Mouse (Mus musculus) telencephalon, adult 2 months (tissue): Measurements from ENCODE around the gene E030018B13Rik.
A peak's percentile ranks its signal among the peaks of the same experiment; 100 is the strongest.

ENCODE experiments used
- DNase-seq: peaks from one replicate; pipeline ENCODE4 v3.0.0-alpha.2; 2011; ENCODE audit warnings: low read depth, low spot score

E030018B13Rik gene

DNA sequence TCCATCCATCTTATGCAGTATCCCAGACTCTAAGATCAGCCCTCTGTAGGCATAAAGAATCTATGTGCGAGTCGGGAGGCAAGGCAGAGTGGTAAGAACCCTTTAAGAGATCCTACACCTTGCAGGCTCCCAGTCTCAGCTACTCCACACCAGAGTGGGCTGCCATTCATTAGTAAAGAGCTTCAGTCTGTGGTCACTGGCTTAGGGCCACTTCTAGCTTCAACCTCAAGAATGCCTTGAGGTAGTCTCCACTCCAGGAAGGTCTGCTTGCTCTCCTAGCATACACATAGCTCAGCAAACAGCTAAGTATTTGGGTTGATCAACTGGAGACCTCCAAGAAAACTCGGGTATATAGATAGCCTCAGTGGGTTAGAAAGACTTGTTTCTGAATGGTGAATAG, 19.0 kb upstream of the E030018B13Rik start:
- no peak for DNase-seq

DNA sequence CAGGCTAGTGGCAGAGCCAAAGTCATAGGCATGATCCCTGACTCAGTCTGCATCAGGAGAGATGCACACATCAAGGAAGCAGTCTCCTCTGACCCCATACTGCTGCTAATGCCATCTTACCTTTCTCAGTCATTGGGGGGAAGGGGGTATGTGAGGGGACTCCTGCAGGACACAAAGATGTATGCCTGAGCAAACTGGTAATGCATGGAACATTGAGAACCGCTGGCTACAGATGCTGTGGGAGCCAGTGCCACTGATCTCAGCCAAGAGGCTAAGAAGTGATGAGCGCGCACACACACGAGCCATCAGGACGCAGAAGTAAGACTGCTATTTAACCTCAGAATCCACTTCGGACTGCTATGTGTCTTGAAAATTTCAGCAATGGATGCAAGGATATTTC, 18.5 kb upstream of the E030018B13Rik start:
- no peak for DNase-seq

DNA sequence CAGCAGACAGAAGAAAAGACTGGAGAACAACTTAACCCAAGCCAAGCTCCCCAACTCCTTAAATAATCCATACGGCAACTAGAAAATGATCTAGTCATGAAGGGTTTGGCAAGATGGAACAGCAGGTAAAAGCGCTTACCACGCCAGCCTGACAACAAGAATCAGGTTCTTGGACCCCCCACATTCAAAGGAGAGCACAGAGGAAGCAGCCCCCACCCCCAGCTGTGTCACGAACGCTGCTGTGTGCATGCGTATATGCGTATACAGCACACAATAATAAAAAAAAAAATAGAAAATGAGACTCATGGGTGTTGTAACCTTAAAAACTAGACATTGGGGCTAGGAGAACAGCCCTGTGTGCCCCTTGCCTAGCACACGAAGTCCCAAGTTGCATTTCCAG, 16.7 kb upstream of the E030018B13Rik start:
- DNase-seq = no peak

DNA sequence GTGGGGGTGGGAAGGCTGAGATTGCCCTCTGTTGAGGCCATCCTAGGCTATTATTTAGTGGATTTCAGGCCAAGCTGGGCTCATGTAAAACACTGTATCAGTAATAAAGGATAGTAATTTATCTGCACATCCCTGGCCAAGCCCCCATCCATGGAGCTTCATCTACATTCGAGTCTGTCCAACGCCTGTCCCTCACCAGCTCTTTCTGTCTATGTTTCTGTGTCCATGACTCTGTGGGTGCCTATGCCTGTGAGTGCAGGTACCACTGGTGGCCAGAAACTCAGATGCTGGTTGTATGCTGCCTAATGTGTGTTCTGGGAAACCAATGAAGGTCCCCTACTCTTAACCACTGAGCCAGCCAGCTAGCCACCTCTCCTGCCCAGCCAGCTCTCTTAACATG, 16.2 kb upstream of the E030018B13Rik start:
- no peak for DNase-seq

DNA sequence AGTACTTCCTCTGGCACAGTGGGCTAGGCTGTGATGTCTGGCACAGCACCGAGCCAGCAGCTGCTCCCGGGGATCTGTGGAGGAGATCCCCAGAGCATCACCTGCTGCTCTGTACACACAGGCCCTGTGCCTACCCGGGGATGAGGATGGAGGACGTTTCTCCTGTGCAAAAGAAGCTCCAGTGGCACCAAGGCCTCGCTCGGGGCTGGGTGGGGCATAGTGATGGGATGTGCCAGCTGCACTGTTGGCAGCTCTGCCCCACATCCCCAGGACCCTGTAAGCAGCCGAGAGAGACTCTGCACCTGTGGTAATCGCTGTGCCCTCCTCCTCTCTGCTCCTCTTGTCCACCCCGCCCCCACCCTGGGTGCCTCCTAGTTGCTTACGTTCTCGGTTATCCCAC, 15.3 kb upstream of the E030018B13Rik start:
- no peak for DNase-seq

DNA sequence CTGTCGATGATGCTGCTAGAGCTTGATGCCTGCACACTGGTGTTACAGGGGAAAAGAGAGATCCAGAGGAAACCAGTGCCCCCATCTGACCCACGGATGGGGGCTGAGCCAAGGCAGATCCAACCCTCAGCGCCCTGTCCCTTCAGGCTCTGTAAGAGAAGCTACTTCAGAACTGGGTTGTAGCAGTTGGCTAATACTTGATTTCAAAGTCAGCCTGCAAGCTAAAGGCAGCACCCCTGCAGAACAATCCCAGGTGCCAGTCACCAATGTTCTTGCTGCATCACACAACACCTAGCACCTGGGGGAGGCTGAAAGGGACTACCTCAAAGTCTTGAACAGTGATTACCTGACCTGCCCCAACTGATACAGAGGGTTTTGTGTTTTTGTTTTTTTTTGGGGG, 14.7 kb upstream of the E030018B13Rik start:
- no peak for DNase-seq

DNA sequence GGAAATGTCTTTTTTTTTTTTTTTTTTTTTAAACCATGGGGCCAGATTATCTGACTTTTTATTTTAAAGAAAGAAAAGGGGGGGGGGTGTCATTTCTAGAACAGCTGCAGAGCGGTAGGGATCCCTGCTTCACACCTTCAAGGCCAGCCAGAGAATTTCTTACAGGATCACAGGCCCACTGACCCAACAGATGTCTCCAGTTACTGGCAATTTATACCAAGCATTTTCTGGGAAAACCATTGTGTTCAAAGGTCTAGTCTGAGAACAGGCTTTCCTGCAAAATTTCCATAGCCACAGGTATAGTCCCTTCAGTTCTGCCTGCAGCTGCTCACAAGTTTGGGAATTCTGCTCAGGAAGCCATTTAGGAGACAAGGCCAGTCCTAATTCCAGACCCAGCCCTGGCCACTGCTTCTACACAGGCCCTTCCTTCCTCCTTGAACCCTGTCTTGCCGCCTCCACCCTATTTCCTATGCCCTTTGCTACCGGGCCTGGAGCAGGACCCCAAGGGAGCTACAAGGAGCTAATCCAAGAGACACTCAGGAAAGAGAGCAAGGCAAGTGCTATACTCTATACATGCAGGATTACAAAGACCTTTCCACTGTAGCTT, 13.9 kb upstream of the E030018B13Rik start:
- no peak for DNase-seq

DNA sequence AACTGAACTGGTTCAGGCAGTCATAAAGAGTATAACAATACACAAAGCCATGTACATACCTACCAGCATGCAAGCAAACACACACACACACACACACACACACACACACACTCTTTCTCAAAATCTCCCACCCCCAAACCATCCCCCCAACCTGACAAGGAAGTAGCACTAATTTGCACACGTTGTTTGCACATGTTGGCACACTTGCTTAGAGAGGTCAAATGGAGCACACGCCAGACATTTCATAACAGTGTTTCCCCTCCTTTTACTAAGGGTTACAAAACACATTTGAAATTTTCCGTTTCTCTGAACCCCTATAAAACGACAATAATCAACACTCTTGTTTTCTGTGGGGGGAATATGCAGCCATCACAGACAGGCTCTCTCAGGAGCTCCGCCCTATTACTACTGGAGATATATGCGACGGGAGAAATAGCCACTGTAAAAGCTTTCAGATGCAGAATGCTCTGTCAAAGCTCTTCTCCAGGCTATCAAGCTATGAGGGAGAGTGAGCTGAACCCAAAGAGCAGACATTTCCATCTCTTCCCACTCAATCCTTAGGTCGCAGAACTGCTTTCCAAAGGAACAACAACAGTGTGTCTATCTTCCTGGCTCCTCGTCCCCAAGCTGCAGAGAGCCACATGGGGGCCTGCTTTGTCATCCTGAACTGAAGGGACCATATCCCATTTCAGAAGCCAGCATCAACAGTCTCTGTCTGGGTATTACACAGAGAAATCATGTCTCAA, 12.8 kb upstream of the E030018B13Rik start:
- no peak for DNase-seq

DNA sequence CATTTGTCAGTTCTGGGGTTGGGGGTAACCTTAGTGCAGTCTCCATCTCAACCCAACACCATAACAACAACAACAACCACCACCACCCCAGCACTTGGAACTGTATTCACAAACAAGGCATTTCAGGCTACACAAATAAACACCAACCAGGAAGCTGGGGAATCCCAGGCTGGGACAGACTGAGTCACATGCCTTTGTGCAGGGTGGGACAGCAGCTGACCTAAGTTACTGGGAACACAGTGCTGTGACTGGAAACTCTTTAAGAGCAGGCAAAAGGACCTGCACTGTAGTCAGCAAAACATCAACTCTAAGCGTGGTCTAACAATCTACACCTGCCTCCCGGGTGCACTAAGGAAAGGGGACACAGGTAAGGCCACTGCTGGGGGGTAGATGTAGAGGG, 11.5 kb upstream of the E030018B13Rik start:
- no peak for DNase-seq

DNA sequence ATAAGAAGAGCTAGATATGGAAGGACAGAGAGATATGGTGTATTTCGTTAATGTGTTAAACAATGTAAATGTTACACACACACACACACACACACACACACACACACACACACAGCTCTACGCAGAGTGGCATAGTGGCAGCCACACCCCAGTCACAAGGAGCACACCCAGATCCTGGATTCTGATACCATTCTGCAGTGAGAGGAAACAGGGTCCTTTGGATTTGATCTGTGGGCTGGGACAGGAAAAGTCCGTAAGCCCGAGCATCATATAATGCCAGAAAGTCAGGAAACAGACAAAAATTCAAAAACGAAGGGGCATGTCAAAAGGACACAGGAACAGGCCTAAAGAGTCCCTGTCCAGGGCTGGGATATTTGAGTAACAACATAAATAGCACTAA, 11.0 kb upstream of the E030018B13Rik start:
- DNase-seq = no peak

DNA sequence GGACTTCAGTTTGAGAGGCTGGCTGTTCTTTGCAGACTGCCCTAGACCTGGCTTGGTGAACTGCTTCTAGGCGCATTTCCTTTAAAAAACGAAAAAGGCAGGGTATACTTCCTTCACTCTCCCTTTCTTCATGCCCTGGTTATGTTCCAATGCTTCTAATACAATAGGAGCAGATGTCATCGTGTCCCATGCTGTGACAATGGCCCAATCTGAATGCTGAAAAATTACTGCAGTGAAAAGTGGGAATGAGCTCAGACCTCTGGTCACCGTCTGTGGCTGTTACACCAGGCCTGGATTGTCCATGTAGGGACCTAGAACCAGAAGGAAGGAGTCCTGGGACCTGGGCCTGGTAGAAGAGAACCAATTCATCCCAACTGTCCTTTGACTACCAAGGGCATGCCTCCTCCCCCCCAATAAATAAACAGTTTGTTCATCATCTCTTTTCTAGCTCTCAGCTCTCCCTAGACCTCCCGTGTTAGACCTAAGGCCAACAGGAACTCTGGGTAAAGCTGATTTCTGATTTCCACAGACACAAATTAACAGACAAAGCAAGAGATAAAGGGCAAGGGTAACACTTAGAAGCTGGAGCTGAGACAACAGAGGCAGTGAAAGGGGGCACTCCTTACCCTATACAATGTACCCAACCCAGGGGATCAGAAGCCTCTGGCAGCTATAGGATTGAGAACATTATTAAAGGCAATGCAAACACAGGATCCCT, 8.7 kb upstream of the E030018B13Rik start:
- DNase-seq = no peak

DNA sequence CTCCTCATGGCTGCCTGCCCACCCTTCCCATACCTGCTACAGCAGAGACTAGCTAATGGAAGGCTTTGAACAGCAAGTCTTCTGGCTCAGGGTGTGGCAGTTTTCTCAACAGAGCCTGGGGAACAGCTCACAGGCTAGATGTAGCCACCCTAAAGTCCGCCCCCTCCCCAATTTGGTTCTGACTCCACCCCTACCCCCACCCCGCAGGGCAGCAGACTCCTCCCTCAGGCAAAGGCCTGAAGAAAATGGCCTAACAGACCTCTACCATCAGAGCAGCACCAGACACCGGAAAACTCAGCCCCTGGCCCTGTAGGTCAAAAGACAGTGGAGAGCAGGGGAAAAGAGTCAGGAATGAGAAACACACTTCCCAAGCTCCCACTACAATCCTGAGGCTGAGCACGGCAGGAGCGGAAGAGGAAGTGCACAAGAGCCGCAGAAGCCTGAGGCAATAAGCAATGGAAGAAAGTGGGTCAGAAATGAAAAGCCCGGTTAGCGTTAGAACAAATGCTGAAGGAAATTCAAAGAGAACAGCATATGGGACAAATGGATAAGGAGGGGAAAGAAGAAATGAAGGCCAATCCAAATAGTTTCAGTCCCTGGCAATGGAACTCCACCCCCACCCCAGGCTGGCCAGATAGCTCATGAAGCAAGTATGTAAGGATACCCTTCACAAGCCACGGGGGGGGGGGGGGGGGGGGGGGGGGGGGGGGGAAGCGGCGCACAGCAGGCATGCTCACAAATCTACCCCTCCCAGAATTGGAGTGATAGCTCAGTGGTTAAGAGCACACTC, 8.0 kb upstream of the E030018B13Rik start:
- no peak for DNase-seq

DNA sequence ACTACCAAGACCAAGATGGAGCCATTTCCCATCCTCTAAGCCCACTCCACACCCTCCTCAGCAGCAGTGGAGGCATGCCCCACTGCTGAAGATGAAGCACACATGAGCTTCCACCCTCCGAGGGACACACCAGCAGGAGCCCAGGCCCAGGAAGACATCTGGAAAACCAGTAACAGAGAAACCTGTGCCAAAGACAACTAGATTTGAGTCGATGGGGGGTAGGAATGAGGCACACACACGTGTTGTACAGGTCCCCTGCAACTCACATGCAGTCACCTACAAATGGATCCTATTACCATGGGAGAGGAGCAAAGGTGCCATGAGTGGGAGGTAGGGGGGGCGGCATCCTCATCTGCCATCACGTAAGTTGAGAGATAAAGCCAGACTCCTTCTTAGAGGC, 6.4 kb upstream of the E030018B13Rik start:
- no peak for DNase-seq

DNA sequence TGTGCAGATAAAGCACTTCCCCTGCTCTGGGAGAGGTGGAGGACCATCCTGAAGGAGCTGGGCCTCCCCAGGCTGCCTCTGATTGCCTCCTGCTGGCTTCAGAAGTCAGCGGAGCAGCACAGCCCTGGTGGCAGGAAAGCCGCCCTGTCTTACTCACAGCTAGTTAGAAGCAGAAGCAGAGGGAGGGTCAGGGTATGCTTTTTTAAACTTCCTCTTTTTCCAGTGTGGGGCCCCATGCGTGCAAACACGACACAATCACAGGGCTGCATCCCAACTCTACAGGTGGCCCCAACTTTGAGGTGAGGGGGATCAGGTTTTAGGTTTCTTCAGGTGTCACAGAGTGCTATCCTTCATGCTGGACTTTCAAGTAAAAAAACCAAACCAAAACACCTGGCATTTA, 5.7 kb upstream of the E030018B13Rik start:
- DNase-seq = no peak

DNA sequence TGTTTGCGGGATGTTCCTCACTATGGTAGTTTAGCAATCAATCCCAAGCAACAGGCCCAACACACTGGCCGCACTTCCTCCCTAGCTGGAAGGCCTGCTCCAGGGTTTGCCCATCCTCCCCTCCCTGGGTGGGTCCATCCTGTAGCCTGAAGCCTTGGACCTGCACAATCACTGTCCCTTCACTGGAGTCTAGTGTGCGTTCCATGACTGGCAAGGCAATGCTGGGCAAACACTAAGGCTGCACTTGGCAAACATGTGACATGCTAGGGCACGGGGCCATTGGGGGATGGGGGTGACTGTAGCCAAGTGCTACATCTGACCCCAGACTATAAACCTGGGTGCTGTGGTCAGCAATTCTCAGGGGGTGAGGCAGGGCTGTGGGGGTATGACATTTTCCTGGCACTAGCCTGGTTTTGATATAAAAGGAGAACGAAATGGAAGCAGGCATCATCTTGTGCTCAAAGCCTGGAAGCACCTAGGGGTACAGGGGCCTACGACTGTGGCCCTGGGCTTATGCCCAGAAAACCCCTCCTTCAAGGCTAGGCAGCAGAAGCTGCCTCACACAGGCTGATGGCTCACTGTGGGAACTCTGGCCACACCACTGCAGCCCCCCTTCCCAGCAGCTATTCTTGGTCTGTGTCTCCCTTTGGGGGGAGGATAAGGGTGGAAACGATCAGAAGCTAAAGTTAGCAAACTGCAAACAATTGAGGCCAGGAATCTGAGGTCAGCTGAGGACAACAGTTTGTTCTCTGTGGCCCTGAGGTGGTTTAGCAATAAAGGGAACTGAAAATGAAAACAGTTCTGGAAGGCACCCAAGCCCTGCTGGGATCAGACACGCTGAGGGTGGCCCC, 5.0 kb upstream of the E030018B13Rik start:
- peak; percentile 58 for DNase-seq

DNA sequence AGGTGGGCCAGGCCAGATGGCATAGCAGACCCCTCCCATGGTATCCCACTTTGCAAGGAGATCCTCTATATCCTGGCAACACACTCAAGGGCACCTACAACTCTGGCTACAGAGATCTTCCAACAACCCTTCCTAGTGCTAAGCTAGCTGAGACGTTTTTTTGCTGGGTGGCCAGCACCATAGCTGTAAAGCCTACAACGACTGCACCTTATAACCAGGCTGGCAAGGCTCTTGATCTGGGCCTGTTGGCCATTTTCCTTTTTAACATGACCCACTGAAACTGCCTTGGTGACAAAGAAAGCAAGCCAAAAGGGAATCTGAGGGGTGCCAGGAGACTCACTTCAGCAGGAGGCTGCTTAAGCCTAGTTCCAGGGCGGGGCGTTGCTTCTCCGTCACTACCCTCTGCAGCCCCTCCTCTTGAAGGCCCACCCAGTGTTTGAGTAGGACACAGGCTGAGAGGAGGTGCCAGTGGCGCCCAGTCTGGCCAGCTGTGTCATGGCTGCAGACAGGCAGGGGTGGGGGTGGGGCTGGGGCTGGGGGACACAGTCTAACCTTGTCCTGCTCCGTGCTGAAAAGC, 4.3 kb upstream of the E030018B13Rik start:
- DNase-seq = no peak

DNA sequence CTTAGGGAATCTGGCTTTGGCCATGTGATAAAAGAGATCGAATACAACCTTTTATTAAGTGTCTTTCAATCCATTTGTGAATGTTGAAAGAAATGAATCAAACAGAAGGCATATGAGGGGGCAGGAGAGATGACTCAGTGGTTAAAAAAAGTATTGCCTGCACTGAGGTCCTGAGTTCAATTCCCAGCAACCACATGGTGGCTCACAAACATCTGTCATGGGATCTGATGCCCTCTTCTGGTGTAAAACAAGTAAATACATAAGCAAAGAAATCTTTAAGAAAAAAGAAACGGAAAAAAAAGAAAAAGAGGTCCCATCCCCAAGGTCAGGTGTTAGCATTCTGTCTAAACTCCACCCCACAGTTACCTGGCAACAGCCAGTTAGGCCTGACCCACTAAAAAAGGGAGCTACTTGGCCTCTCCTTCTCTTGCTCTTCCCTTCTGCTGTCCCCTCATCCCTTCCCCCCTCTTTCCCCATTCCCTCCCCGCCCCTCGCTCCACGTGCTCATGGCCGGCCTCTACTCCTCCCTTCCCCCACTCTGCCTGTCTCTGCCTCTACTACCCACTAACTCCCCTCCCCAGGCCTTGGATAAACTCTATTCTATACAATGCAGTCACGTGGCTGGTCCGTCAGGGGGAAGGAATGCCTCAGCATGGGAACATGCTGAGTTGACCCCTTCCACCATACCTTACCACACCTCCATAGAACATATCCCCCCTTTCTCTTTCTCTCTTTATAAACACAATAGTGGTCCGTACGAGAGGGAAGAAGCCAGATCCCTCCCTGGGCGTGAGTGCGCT, 3.5 kb upstream of the E030018B13Rik start:
- no peak for DNase-seq

DNA sequence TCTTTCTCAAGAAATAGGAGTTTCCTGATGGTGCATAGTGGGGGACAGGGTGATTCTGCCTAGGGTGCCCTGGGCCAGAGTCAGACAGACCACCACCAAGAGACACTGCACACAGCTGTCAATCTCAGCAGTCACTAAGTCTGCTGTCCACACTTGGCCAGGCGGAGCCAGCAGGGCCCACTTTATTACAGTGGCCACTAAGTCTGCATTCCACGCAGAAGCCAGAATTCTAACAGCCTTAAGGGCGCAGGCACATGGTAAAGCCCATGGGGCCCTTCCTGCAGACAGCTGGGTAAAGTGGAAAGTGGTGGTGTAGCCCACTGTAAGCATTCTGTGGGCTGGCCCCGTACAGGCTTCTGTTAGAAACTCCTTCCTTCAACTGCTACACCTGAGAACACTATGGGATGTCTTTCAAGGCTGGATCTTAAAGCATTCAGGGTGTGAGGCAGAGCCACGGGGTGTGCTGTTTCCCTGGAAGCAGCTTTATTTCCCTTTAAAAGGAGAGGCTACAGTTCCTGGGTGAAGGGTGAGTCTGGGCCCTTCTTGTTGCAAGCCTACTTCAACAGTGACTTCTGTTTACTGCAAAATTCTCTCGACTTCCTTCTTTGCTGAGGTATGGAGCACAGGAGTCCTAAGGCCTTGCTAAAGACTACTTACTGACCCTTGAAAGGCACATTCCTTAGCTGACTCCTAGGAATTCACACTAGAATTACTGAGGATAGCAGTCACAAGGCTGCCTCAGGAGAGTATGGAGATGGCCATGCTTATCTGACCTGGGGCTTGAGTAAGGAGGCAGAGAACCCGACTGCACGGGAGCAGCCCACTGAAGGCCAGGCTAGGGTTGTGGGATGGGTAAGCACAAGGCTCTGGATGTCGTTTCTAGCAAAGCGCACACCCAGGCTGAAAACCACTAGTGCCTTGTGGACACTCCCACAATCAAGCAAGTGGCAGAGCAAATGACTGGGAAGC, 2.6 kb upstream of the E030018B13Rik start:
- no peak for DNase-seq

DNA sequence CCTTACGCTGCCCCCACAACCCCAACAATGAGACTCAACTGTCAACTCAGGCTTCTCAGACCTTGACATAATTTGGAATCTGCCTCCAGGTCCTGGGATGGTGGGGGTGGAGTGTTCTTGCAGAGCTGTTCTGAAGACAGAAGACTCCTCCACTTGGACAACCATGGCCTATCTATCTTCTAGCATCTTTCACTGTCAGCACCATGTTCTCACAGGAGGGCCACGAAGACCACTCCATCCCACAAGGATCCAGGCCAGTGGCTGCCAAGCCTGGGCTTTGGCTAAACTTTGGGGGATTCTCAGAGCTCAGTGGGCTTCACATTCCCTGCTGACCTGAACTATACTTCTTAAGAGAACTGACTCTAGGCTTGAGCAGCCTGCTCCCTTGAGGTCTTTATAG, 1.8 kb upstream of the E030018B13Rik start:
- DNase-seq = no peak
